Mouse (Mus musculus): Measurements from ENCODE around the gene Col5a1. TPM values are rescaled to one million over a fixed set of nuclear protein-coding genes. Genes with fewer than 3 reads are reported as not detected.

Col5a1 gene
- total and polyA plus RNA-seq, 3 experiments: 31.1 to 75.5 TPM; not detected in 1

- Histone ChIP-seq H3K27ac (ENCODE audit: control insufficient read depth, low read depth, low read length) (no peak overlapping the region), H3K79me2 (ENCODE audit: control insufficient read depth, insufficient read depth, low read length, poor library complexity) (no peaks in the 10 kb centered on the region), H3K4me3 (ENCODE audit: control insufficient read depth in 1 of 2, insufficient read depth in 1 of 2, low read depth in 2 of 2, low read length in 2 of 2) (no peak overlapping the region), H3K4me1 (ENCODE audit: control insufficient read depth in 1 of 2, insufficient read depth in 2 of 2, low read length in 2 of 2) (no peaks in the 10 kb centered on the region), H3K9ac (ENCODE audit: control insufficient read depth, low read depth, low read length, poor library complexity, severe bottlenecking) (no peak overlapping the region), H3K27me3 (ENCODE audit: control insufficient read depth in 1 of 2, insufficient read depth in 2 of 2, low read length in 2 of 2) (peaks cover 13 to 29% of the 10 kb centered on the region in 2 experiments), H3K9me3 (replicated peaks; ENCODE audit: insufficient read depth, low read length) (no peaks in the 10 kb centered on the region), H3K36me3 (ENCODE audit: control insufficient read depth in 1 of 2, insufficient read depth in 2 of 2, low read length in 2 of 2) (no peaks in the 10 kb centered on the region)
- no peak for DNase-seq (ENCODE audit: low read depth, low spot score)
- no peak for TF ChIP-seq ZMIZ1 (IDR thresholded peaks at IDR 0.05; ENCODE audit: low read depth, low read length)
- TF ChIP-seq MAX (IDR thresholded peaks at IDR 0.05; ENCODE audit: low read length): no peak
- no peak for TF ChIP-seq CHD2 (IDR thresholded peaks at IDR 0.05; ENCODE audit: low read length)
- no peak for TF ChIP-seq MAZ (IDR thresholded peaks at IDR 0.05; ENCODE audit: low read depth, low read length)
- TF ChIP-seq TCF12 (IDR thresholded peaks at IDR 0.05; ENCODE audit: low read depth, low read length): no peak
- no peak for TF ChIP-seq SMC3 (IDR thresholded peaks at IDR 0.05; ENCODE audit: low read depth, low read length)
- no peak for TF ChIP-seq MYB (IDR thresholded peaks at IDR 0.05; ENCODE audit: low read depth, low read length)
- TF ChIP-seq MXI1 (IDR thresholded peaks at IDR 0.05; ENCODE audit: low read depth, low read length): no peak
- no peak for TF ChIP-seq USF2 (IDR thresholded peaks at IDR 0.05; ENCODE audit: borderline replicate concordance in 1 of 2, insufficient read depth in 1 of 2, low read depth in 1 of 2, low read length in 2 of 2)
- TF ChIP-seq MEF2A (IDR thresholded peaks at IDR 0.05; ENCODE audit: extremely low read depth, insufficient replicate concordance, low read depth, low read length, poor library complexity, severe bottlenecking): no peak
- TF ChIP-seq TBP (IDR thresholded peaks at IDR 0.05; ENCODE audit: low read depth, low read length): no peak
- TF ChIP-seq HCFC1 (IDR thresholded peaks at IDR 0.05; ENCODE audit: low read depth, low read length): no peak
- no peak for TF ChIP-seq CHD1 (IDR thresholded peaks at IDR 0.05; ENCODE audit: low read depth, low read length)
- no peak for TF ChIP-seq KAT2A (conservative IDR thresholded peaks at IDR 0.05; ENCODE audit: low read depth, low read length)
- no peak for TF ChIP-seq MAFK (IDR thresholded peaks at IDR 0.05; ENCODE audit: borderline replicate concordance, low read depth, low read length)
These were observed 13.2 kb upstream of the Col5a1 start for GRCm38 (mm10) chr2:27873030-27873429.

GRCm38 (mm10) chr2:27874596-27874995, 11.6 kb upstream of the Col5a1 start:
- Histone ChIP-seq H3K36me3 (ENCODE audit: control insufficient read depth in 1 of 2, insufficient read depth in 2 of 2, low read length in 2 of 2) (no peaks in the 10 kb centered on the region), H3K9me3 (replicated peaks; ENCODE audit: insufficient read depth, low read length) (no peaks in the 10 kb centered on the region), H3K79me2 (ENCODE audit: control insufficient read depth, insufficient read depth, low read length, poor library complexity) (no peaks in the 10 kb centered on the region), H3K4me1 (ENCODE audit: control insufficient read depth in 1 of 2, insufficient read depth in 2 of 2, low read length in 2 of 2) (no peaks in the 10 kb centered on the region), H3K27ac (ENCODE audit: control insufficient read depth, low read depth, low read length) (no peak overlapping the region), H3K9ac (ENCODE audit: control insufficient read depth, low read depth, low read length, poor library complexity, severe bottlenecking) (no peak overlapping the region), H3K4me3 (ENCODE audit: control insufficient read depth in 1 of 2, insufficient read depth in 1 of 2, low read depth in 2 of 2, low read length in 2 of 2) (no peak overlapping the region), H3K27me3 (ENCODE audit: control insufficient read depth in 1 of 2, insufficient read depth in 2 of 2, low read length in 2 of 2) (peaks cover 13 to 24% of the 10 kb centered on the region in 2 experiments)
- no peak for DNase-seq (ENCODE audit: low read depth, low spot score)
- no peak for TF ChIP-seq MAZ (IDR thresholded peaks at IDR 0.05; ENCODE audit: low read depth, low read length)
- no peak for TF ChIP-seq NELFE (IDR thresholded peaks at IDR 0.05; ENCODE audit: low read depth, low read length)
- no peak for TF ChIP-seq BHLHE40 (IDR thresholded peaks at IDR 0.05; ENCODE audit: borderline replicate concordance, low read depth, low read length)
- TF ChIP-seq UBTF (IDR thresholded peaks at IDR 0.05; ENCODE audit: borderline replicate concordance, insufficient read depth, low read depth, low read length): no peak
